Mouse (Mus musculus): ENCODE measurements at regions not wholly inside any gene's neighbourhood (a gene's known extent, or its start where the extent isn't known, plus 50 kb on each side); places are given as distances from the start of the nearest gene placed in this dataset.

DNA sequence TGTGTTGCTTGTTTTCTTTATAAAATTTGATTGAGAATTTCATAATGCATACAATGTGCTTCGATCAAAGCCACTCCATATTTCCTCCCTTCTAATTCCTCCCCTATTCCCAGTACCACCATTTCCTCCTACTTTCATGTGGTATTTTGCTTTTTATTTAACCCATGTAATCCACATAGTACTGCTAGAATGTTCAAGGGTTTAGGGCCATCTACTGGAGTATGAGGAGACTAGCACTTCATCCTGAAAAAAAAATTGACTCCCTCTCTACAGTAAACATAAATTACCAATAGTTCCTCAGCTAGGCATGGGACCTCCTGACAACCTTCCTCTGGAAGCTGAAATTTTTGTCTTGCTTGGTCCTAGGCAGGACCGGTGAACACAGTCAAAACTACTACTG, 163.0 kb downstream of the Gpr165 start:
- no peak for DNase-seq

DNA sequence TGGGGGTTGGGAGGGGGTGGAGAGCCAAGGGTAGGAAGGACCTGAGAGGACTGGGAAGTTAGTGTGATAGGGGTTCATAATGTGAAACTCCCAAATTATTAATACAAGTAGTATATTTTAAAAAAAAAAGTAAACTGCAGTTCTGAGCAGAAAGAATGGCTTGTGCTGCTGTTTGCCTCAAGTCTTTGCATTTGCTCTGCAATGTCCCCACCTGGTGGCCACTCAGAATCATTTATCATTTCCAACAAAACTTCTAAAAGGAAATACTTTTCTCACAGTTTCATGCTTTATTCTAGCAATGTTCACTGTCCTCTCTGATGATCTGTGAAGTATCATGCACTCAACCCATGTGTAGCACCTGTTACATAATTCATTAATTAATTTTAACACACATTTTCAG, 165.5 kb downstream of the Gpr165 start:
- DNase-seq, result peak; percentile 1 to 19

- no peak for DNase-seq
Observed at GRCm38 (mm10) chrX:96879154-96879553, 165.9 kb downstream of the Gpr165 start.

- DNase-seq, result no peak
Observed at GRCm38 (mm10) chrX:96900636-96901035, 171.8 kb upstream of the Pgr15l start.
